Mouse (Mus musculus) fat pad, adult 2 months (tissue): ENCODE results near the gene Rcor2.

ENCODE experiments used
- DNase-seq: peaks from one replicate; pipeline ENCODE4 v3.0.0-alpha.2; 2011; ENCODE audit warnings: low read depth, low spot score; ENCODE audit errors: extremely low read depth

Gene Rcor2

DNA sequence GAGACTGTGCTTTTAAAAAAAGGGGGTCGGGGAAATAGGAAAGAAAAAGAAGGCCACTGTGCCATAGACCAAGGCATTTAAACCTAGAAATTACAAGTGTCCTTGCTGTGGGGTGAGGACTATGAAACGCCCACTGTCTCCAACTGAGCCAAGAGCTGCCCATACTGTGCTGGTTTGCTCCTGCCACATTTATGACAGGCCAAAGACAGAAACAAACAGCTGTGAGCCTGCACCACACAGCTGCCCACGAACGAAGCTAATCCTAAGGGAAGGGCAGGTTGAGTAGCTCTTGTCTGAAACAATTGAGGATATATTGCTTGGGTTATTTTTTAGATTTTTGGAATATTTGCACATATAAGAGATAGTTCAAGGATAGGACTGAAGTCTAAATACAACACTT lies 49.7 kb downstream of the Rcor2 start:
- DNase-seq, result no peak

DNA sequence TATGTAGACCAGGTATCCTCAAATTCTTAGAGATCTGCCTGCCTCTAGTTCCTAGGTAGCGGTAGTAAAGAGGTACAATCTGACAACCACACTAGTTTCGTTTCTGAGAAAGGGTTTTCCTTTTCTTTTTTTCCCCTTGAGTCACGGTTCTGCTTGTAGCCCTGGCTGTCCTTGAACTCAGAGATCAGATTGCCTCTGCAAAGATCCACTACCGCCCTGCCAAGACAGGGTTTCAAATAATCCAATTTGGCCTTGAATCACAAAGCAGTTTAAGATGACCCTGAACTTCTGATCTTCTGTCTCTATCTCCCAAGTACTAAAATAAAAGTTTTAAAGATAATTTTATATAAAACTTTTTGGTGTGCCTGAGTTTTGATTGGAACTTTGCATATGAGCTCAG lies 50.6 kb downstream of the Rcor2 start:
- DNase-seq, result no peak

DNA sequence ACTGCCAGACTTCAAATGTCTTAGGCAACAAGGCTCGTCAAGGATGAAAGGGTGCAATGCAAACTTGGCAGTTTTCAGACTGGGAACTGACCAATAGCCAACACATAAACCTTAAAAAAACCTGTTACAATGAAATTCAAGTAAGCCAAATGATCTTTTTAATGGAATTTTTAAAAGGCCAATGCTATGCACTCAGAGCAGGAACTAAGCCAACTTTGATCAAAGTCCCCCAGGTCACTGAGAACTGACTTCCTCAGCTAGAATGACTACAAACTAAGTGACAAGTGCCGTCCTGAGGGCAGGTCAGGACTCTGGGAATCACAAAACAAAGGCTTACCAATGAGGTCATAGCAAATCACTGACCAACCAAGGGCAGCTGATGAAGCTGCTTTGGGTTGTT lies 53.1 kb downstream of the Rcor2 start:
- no peak for DNase-seq

DNA sequence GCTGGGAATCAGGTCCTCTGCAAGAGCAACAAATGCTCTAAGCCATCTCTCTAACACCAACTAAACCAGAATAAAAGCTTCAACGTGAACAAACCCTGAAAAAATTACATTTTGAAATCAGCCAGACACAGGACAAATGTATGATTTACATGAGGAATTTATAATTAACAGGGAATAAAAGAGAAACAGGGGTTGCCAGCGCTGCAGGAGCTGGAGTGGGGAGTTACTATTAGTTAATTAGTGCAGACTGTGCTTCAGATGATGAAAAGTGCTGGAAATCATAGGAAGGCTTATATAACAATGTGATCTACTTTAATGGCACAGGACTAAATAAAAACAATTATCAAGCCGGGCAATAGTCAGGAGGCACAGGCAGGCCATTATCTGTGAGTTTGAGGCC lies 54.3 kb downstream of the Rcor2 start:
- DNase-seq, result no peak
